Mouse (Mus musculus) heart, embryonic 14.5 days (tissue): Measurements from ENCODE around the gene Cox10. TPM values are rescaled to one million over a fixed set of nuclear protein-coding genes. Genes with fewer than 3 reads are reported as not detected.
A peak's percentile ranks its signal among the peaks of the same experiment; 100 is the strongest.

ENCODE experiments used
- ATAC-seq: fragments of 200-750 bp; cut with Nextera tagmentation; 2 replicates; pipeline ENCODE4 v1.8.0; 2017; ENCODE audit warnings: low read depth, moderate TSS enrichment; ENCODE audit not compliant: insufficient number of reproducible peaks, insufficient read depth, low FRiP score
- H3K27ac ChIP-seq, 2 experiments: fragments of 200-500 bp in 1 of 2; fragments of 300-500 bp in 1 of 2; sonication (generic) in 1 of 2; replicated peaks in 1 of 2; 2 replicates each; pipeline ENCODE4 v1.5.1; 2012 to 2014; ENCODE audit warnings: low read depth in 2 of 2, low read length in 2 of 2, control low read depth in 1 of 2, mild to moderate bottlenecking in 1 of 2, mixed read lengths in 1 of 2; ENCODE audit not compliant: control insufficient read depth in 1 of 2, insufficient read depth in 1 of 2
- H3K27me3 ChIP-seq: fragments of 300-500 bp; sonication (generic); 2 replicates; pipeline ENCODE4 v1.6.1; 2014; ENCODE audit warnings: mild to moderate bottlenecking, low read length, control low read depth; ENCODE audit not compliant: control insufficient read depth, insufficient read depth
- H3K36me3 ChIP-seq: fragments of 300-500 bp; sonication (generic); 2 replicates; pipeline ENCODE4 v1.6.1; 2014; ENCODE audit warnings: mild to moderate bottlenecking, control low read depth, low read length, mixed read lengths; ENCODE audit not compliant: control insufficient read depth, insufficient read depth
- H3K4me1 ChIP-seq, 2 experiments: fragments of 200-500 bp in 1 of 2; fragments of 300-500 bp in 1 of 2; sonication (generic) in 1 of 2; 2 replicates each; pipeline ENCODE4 v1.6.1; 2012 to 2014; ENCODE audit warnings: low read length in 2 of 2, control low read depth in 1 of 2, mixed read lengths in 1 of 2; ENCODE audit not compliant: control insufficient read depth in 2 of 2, insufficient read depth in 2 of 2
- H3K4me2 ChIP-seq: fragments of 300-500 bp; sonication (generic); 2 replicates; pipeline ENCODE4 v1.6.1; 2014; ENCODE audit warnings: mild to moderate bottlenecking, low read length
- H3K4me3 ChIP-seq, 2 experiments: fragments of 200-500 bp in 1 of 2; fragments of 300-500 bp in 1 of 2; sonication (generic) in 1 of 2; 2 replicates each; pipeline ENCODE4 v1.5.1; 2012 to 2014; ENCODE audit warnings: low read length in 2 of 2, mild to moderate bottlenecking in 2 of 2, control low read depth in 1 of 2, low read depth in 1 of 2, moderate library complexity in 1 of 2; ENCODE audit not compliant: control insufficient read depth in 1 of 2, insufficient read depth in 1 of 2
- H3K9ac ChIP-seq: fragments of 300-500 bp; sonication (generic); 2 replicates; pipeline ENCODE4 v1.6.1; 2014; ENCODE audit warnings: mild to moderate bottlenecking, low read length
- H3K9me3 ChIP-seq: fragments of 300-500 bp; sonication (generic); 2 replicates; pipeline ENCODE4 v1.6.1; 2016; ENCODE audit warnings: low read length, control low read depth; ENCODE audit not compliant: control insufficient read depth
- WGBS: fragments of 180-500 bp; shearing (Covaris S2); extraction: QIAGEN DNeasy Blood & Tissue Kit; methylation state at CpG from one replicate; pipeline ENCODE4 v1.1.7; 2014; 5-methylcytosine and 5-hydroxymethylcytosine counted together
- polyA plus RNA-seq: library from polyadenylated mRNA; unstranded; fragments of >200 nt; fragmentation: Nextera tagmentation; extraction: Ambion mirVana; gene quantifications from 2 replicates; pipeline ENCODE4 v1.2.1, GENCODE M21; 2014

The Cox10 gene
- polyA plus RNA-seq, 1 experiment from 2014 or later, result 39.5 TPM

DNA sequence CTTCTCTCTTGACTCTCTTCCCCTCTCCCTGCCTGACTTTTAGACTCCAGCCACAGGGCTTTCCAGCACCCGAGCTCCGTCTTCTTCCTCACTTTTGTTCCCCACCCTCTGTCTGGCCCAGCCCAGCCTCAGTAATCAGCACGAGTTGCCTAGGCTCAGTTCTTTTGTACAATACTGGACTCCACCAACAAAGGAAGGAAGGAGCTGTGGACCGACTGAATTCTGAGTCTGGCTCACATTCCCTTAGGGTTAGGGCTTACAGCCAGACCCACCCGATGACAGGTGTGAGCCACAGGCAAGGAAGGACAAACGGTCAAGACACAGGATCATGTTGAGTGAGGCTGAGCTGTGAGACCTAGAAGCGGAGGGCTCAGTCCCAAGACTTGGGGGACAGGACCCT lies 122.5 kb downstream of the Cox10 start:
- 0 out of 2 replicates have a peak, but pooled peaks cover 2% of the 10 kb centered on the region for H3K27me3 ChIP-seq
- no peak overlapping the region for H3K9ac ChIP-seq
- no peak overlapping the region for H3K4me3 ChIP-seq
- H3K27ac ChIP-seq, result no peak overlapping the region
- H3K36me3 ChIP-seq, result no peaks in the 10 kb centered on the region
- H3K4me2 ChIP-seq, result no peak overlapping the region
- no peaks in the 10 kb centered on the region for H3K9me3 ChIP-seq
- H3K4me1 ChIP-seq, result peaks cover 9 to 10% of the 10 kb centered on the region in 2 experiments; a peak in 2 of 4 replicates
- 23% methylated on average over 7 of the region's 7 CpGs for WGBS
- no peak for ATAC-seq

DNA sequence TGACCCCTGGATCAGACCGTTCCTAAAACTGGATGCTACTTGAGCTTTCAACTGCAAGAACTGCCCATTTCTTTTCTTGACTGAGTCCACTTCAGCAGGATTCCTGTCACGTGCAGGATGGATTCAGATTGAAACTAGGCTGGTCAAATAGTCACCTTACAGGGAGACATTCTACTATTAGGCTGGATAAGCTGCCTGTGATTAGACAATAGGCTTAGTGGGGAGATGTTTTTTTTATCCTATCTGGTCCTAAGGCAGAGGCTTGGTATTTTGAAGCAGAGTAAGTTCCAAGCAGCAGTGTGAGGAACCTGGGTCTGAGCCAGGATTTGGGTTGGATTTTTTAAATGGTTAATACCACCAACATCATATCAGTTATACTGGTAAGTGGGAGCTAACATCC lies 125.4 kb downstream of the Cox10 start:
- 0 out of 2 replicates have a peak, but pooled peaks cover 10% of the 10 kb centered on the region for H3K27me3 ChIP-seq
- no peak overlapping the region for H3K27ac ChIP-seq
- WGBS, result 74% methylated on average over 2 of the region's 2 CpGs
- H3K9me3 ChIP-seq, result no peaks in the 10 kb centered on the region
- no peaks in the 10 kb centered on the region for H3K36me3 ChIP-seq
- peaks cover 9 to 10% of the 10 kb centered on the region in 2 experiments; a peak in 2 of 4 replicates for H3K4me1 ChIP-seq
- ATAC-seq, result no peak
- H3K4me3 ChIP-seq, result no peak overlapping the region
- H3K4me2 ChIP-seq, result no peak overlapping the region
- H3K9ac ChIP-seq, result no peak overlapping the region

DNA sequence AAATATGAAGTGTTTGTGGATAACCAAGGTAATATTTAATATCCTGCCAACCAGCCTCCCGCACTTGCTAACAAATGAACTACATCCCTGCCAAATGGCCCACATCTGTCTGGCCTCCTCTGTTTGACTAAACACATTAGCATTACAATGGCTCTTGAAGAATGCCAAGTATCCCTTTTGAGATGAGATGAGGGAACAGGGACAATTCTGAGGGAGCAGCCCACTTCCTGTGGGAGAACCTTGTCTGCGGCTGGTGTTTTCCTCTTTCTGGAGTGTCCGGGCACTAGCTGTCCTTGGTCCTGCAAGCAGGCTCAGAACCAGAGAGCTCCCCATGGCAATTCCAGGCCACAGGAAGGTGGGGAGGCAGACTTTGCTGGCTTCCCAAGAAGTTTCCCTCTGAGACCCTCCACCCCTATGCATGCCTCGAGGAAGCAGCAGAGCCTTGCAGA lies 126.5 kb downstream of the Cox10 start:
- 56% methylated on average over 4 of the region's 4 CpGs for whole genome bisulfite sequencing
- ATAC-seq, result no peak
- no peaks in the 10 kb centered on the region for H3K9me3 ChIP-seq
- H3K4me2 ChIP-seq, result no peak overlapping the region
- H3K27ac ChIP-seq, result no peak overlapping the region
- H3K36me3 ChIP-seq, result no peaks in the 10 kb centered on the region
- H3K27me3 ChIP-seq, result 0 out of 2 replicates have a peak, but pooled peaks cover 13% of the 10 kb centered on the region
- H3K4me1 ChIP-seq, result peaks cover 9 to 10% of the 10 kb centered on the region in 2 experiments; a peak in 2 of 4 replicates
- no peak overlapping the region for H3K9ac ChIP-seq
- H3K4me3 ChIP-seq, result no peak overlapping the region

DNA sequence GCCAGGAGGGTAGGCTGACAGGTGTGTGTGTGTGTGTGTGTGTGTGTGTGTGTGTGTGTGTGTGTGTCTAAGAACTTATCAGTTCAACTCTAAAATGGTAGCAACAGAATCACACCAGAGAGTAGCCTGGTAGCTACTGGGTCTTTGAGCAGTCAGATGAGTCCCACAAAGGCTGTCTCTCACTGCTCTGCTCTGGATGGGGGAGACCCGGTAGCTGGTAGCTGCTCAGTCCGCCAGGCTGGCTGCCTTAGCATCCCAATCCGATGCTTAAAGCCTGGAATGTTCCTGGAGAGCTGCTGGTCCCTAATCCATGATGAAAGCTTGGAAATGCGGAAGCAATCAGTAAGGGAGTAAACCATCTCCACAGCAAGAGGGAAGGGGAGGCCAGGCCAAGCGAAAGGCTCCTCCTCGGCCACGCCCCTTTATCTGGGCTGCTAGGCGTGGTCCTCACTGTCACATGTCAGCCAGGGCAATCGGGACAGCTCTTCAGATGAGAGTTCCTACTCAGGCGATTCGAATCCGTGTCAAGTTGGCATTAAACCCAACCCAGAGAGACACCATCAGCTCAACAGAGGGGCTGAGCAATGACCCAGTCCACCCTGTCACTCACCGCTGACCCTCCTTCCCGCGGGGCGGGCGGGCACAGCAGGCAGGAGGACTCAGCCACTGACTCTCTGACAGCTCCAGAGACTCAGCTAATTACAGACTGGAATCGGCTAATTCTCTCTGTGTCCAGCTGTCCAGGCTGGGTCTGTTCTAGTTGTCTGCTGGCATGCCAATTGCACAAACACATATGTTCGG lies 127.2 kb downstream of the Cox10 start:
- no peak overlapping the region for H3K27ac ChIP-seq
- peak overlapping the region; percentile 56 for H3K4me2 ChIP-seq
- no peaks in the 10 kb centered on the region for H3K9me3 ChIP-seq
- no peak overlapping the region for H3K9ac ChIP-seq
- H3K36me3 ChIP-seq, result no peaks in the 10 kb centered on the region
- H3K4me3 ChIP-seq, result peak overlapping the region; percentile 17 to 30
- H3K4me1 ChIP-seq, result peaks cover 15 to 17% of the 10 kb centered on the region in 2 experiments
- 9% methylated on average over 19 of the region's 19 CpGs for WGBS
- 0 out of 2 replicates have a peak, but pooled peaks cover 13% of the 10 kb centered on the region for H3K27me3 ChIP-seq
- ATAC-seq, result 0 out of 2 replicates have a peak, but pooled peaks have one; percentile 36

DNA sequence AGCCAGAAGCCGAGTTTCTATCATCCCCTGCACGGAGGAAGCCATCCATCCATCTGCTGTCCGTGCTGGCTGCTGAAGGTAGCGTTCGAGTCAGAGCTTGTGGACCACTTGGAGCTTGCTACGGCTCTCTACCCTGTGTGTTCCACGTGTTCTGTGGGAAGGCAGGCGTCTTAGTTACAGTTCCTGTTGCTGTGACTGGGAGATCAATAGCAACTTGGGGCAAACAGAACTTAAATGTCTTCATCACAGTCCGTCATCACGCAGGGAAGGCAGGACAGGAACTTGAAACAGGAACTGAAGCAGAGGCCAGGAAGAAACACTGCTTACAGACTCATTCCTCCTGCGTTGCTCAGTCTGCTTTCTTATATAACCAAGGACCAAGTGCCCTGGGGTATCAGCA lies 130.9 kb downstream of the Cox10 start:
- no peak overlapping the region for H3K9ac ChIP-seq
- WGBS, result 83% methylated on average over 11 of the region's 11 CpGs

DNA sequence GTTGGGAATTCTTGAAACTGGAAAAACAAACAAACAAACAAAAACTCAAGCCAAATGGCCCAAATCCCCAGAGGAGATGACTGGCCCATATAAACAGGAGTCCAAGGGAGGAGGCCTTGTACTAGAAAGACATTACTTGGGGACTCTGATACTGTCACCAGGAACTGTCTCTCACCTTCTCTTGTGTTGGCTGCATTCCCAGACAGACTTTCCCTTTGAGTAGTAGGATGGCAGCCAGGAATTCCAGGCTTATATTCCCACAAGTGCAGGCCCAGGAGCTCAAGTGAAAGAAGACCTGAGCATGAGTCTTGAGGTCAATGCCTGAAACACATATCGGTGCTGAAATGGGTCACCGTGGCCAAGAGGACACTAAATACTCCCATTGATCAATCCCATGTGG lies 132.2 kb downstream of the Cox10 start:
- no peak overlapping the region for H3K4me3 ChIP-seq
- ATAC-seq, result no peak
- H3K27me3 ChIP-seq, result 0 out of 2 replicates have a peak, but pooled peaks cover 11% of the 10 kb centered on the region
- H3K36me3 ChIP-seq, result no peaks in the 10 kb centered on the region
- H3K27ac ChIP-seq, result peak overlapping the region in 1 of 2 experiments; percentile 14; a peak in 1 of 4 replicates
- no peak overlapping the region for H3K9ac ChIP-seq
- 28% methylated on average over 2 of the region's 2 CpGs for WGBS
- peak overlapping the region; percentile 21; the same call in 1 of the 2 replicates for H3K4me2 ChIP-seq
- H3K9me3 ChIP-seq, result no peaks in the 10 kb centered on the region
- peaks cover 8 to 15% of the 10 kb centered on the region in 2 experiments for H3K4me1 ChIP-seq

More for the DNA sequence above, 130.9 kb downstream of the Cox10 start:
- H3K36me3 ChIP-seq, result no peaks in the 10 kb centered on the region
- H3K9me3 ChIP-seq, result no peaks in the 10 kb centered on the region
- peaks cover 13 to 23% of the 10 kb centered on the region in 2 experiments for H3K4me1 ChIP-seq
- H3K27me3 ChIP-seq, result 0 out of 2 replicates have a peak, but pooled peaks cover 11% of the 10 kb centered on the region
- no peak for ATAC-seq
- H3K4me3 ChIP-seq, result no peak overlapping the region
- H3K27ac ChIP-seq, result no peak overlapping the region
- no peak overlapping the region for H3K4me2 ChIP-seq

DNA sequence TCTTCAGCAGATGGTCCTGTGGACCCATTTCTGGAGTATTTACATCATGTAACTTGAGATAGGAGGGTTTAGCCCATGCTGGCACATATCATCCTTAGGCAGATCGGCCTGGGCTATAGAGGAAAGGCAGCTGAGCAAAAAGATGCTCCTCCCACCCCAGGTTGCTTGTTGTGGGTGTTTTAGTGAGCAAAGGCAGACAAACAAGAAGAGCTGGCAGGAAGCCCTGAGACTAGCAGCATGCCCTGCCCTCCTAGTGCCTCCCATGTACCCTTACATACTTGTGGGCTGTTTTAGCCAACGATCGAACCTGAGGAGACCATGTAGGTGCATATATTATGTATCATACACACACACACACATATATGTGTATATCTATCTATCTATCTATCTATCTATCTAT lies 135.3 kb downstream of the Cox10 start:
- Histone ChIP-seq H3K36me3 (no peaks in the 10 kb centered on the region), H3K9ac (no peak overlapping the region), H3K4me1 (peaks cover 6 to 13% of the 10 kb centered on the region in 2 experiments; a peak in 3 of 4 replicates), H3K27me3 (0 out of 2 replicates have a peak, but pooled peaks cover 3% of the 10 kb centered on the region), H3K27ac (no peak overlapping the region), H3K9me3 (no peaks in the 10 kb centered on the region), H3K4me2 (no peak overlapping the region), H3K4me3 (no peak overlapping the region)
- WGBS, result 86% methylated on average over 3 of the region's 3 CpGs
- no peak for ATAC-seq
